Mouse (Mus musculus) frontal cortex, adult 2 months (tissue): Measurements from ENCODE around the gene Ddrgk1. TPM values are rescaled to one million over a fixed set of nuclear protein-coding genes. Genes with fewer than 3 reads are reported as not detected.

Experiments
- DNase-seq, 2 experiments: peaks; one replicate each; pipeline ENCODE4 v3.0.0; 2022; ENCODE audit warnings: low spot score in 1 of 2; ENCODE audit errors: extremely low spot score in 1 of 2
- polyA plus RNA-seq: library from polyadenylated mRNA; depleted of rRNA; stranded (reverse); fragments of >200 nt; gene quantifications from 2 replicates; pipeline ENCODE4 v1.2.3, GENCODE M21; 2012; rRNA removed

Gene Ddrgk1
- polyA plus RNA-seq, 1 experiment, result 108 TPM

DNA sequence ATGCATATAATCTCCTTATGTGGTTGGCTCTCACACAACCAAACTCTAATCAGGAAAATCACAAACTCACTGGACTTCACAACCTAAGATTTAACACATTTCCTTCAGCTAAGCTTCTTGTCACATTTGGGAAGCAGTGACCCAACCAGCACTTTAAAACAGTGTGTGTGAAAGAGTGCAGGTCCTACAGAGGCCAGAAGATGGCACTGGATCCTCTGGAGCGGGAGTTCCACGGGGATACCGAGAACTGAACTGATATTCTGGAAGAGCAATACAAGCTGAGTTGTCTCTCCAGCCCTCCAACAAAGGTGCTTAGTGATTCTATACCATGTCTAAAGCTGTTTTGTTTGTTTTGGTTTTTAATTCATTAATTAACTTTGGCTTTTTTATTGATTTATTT, 51.4 kb downstream of the Ddrgk1 start:
- DNase-seq, result no peak

Other genes with a start within 250 kb of the Ddrgk1 start
- 98.1 and 115 TPM in 2 replicates for gene Vps16, start 240.3 kb downstream of the Ddrgk1 start, polyA plus RNA-seq
- gene Pced1a, start 240.0 kb downstream of the Ddrgk1 start, polyA plus RNA-seq, result 22.7 and 24.3 TPM in 2 replicates
- gene Ptpra, start 214.4 kb downstream of the Ddrgk1 start, polyA plus RNA-seq, result 143 and 161 TPM in 2 replicates
- gene Mrps26, start 100.9 kb downstream of the Ddrgk1 start, polyA plus RNA-seq, result 80.5 and 86.1 TPM in 2 replicates
- gene Oxt, start 88.5 kb downstream of the Ddrgk1 start, polyA plus RNA-seq, result 0.76 TPM in 1 of 2 replicates, not detected in the other
- gene Avp, start 82.1 kb downstream of the Ddrgk1 start, polyA plus RNA-seq, result 0.50 and 0.76 TPM in 2 replicates
- 3.8 TPM in 2 replicates for gene Fastkd5, start 34.6 kb downstream of the Ddrgk1 start, polyA plus RNA-seq
- gene Ubox5, start 34.6 kb downstream of the Ddrgk1 start, polyA plus RNA-seq, result 9.8 and 11.2 TPM in 2 replicates
- 114 and 133 TPM in 2 replicates for gene Lzts3, start 21.9 kb downstream of the Ddrgk1 start, polyA plus RNA-seq
- gene Itpa, start 3.0 kb upstream of the Ddrgk1 start, polyA plus RNA-seq, result 53.3 and 58.1 TPM in 2 replicates
- gene Slc4a11, start 32.9 kb upstream of the Ddrgk1 start, polyA plus RNA-seq, result 0.96 and 1.2 TPM in 2 replicates
- 61.7 and 70.1 TPM in 2 replicates for gene 4930402H24Rik, start 241.7 kb upstream of the Ddrgk1 start, polyA plus RNA-seq
- gene Atrn, start 241.8 kb upstream of the Ddrgk1 start, polyA plus RNA-seq, result 52.4 and 55.7 TPM in 2 replicates